Mouse (Mus musculus) thymus, postnatal 10 days (tissue): ENCODE measurements around the gene Zkscan7.

Source experiments
- DNase-seq, 2 experiments: peaks; one replicate each; pipeline ENCODE4 v3.0.0; 2021; ENCODE audit warnings: low spot score in 2 of 2

Gene Zkscan7

DNA sequence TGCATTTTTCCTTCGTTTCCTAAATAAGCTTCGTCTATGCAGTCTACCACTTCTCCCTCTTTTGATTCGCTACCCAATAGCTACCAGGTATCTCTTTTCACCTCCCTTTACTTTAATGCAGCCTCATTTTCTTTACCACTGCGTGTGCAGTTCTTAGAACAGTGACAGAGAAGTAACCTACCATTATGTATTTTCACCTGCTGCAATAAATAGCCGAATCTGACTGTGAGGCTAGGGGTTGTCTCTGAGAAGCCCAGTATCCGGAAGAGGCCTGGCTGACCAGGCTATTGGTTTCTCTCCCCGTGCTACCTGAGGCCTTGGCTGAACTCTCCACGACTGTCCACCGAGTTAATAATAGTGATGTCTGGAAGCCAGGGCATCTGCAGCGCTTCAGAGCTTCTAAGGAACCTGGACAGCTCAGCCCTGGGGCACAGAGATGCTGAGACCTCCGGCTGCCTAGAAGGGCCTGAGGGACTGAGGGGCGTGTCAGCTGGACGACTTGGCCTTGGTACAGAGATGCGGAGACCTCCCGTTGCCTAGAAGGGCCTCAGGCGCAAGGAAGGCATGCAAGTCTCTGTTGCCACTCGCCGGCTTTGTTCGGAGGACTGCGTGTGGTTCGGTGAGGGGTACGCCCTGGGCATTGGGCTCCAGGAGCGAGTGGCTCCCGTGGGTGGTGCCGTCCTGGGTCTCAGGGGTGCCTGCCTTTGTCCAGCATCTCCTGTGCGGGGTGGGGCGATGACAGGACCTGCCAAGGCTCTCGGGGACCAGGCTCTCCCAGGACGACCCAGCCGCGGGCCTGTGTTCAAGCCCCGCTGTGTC lies 17.4 kb downstream of the Zkscan7 start:
- DNase-seq: no peak

DNA sequence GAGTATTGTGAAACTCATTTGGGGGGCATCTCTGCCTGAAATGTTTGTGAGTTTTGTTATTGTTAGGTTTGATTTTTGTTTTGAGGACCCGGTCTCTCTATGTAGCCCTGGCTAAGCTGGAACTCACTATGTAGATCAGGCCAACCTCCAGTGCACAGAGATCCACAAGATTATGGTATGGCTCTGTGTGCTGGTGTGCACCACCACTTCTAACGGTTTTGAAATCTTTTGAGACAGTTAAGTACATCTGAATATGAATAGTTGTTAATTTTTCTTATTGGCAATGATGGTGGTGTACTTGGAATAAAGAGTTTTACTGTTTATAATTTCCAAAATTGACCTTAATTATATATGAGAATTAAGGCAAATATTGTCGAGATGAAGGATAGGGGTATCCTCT lies 37.0 kb downstream of the Zkscan7 start:
- no peak for DNase-seq

DNA sequence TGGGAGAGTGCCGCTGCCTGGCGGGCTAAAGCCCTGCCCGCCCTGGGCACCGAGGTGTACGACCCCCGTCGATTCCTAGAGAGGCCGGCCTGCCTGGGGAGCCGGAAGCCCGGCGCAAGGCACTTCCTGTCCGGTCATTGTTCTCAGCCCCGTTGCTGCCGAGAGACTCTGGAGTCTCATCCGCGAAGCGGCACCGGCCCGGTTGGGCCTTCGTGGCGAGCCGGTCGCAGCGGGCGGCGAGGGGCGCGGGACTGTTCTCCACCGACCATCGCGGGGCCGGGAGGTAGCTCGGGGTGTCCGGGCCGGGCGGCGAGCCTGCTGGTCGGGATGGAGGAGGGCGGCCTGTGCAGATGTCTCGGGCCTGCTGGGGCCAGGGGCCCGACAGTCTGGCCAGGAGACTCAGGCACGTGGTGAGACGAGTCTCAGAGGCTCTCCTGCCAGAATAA lies 37.5 kb downstream of the Zkscan7 start, which contains the start of gene Zfp105:
Gene Zfp105, plus strand, starts transcription at position 137 of the 446 bp plus-strand sequence.
- DNase-seq: no peak

DNA sequence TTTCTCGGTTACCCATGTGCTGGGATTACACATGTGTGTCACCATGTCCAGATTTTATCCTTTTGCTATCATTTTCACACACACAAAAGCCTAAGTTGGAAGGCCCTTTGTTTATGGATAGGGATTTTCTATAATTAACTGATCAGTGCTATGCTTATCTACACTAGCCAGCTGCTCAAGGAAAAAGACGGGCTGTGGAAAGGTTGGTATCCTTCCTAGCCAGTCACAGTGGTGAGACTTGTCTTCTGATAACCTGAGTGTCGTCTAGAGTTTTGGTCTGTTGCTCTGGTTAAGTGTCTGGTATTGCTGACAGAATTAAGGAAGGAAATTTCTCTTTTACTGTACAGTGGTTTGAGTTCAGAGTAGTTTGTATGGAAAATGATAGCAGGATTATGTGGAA lies 43.4 kb downstream of the Zkscan7 start:
- no peak for DNase-seq
